ENCODE assay signal across 11 mouse cellular contexts in genomic region chr11:119129281-119130058, GRCm38 (mm10). TPM values are rescaled to one million over a fixed set of nuclear protein-coding genes. Genes with fewer than 3 reads are reported as not detected.
DNase-seq lines count a peak whose midpoint lies in the region; ATAC-seq and TF ChIP-seq lines count a peak whose summit lies in the region.
"Had no signal": no experiment of that assay in that cellular context is flagged by ENCODE, and none has a peak within 500 bp of the region (broad histone marks: within the 10 kb centered on the region; RNA-seq: fewer than 3 reads in every experiment).

No protein-coding gene starts in this region.

- H3K27ac ChIP-seq in hindbrain, postnatal 0 days = no peak overlapping the region
- no peak overlapping the region for H3K27ac ChIP-seq in limb, embryonic 14.5 days (replicated peaks; ENCODE audit: low read depth, low read length)

- no peaks in the 10 kb centered on the region for H3K9me3 ChIP-seq in hindbrain, postnatal 0 days (ENCODE audit: low read length)
- no peaks in the 10 kb centered on the region for H3K9me3 ChIP-seq in limb, embryonic 14.5 days (ENCODE audit: control insufficient read depth, low read length)

- no peak overlapping the region for H3K9ac ChIP-seq in hindbrain, postnatal 0 days (replicated peaks; ENCODE audit: low read length)
- H3K9ac ChIP-seq in limb, embryonic 14.5 days (ENCODE audit: low read depth, low read length, severe bottlenecking) = no peak overlapping the region

- no peak for TF ChIP-seq POLR2A in limb, embryonic 14.5 days (IDR thresholded peaks at IDR 0.05; ENCODE audit: borderline replicate concordance, extremely low read depth, insufficient read depth, insufficient read length)

- intact Hi-C loops in heart, postnatal 36 days (cut with DNase I) = no loop called here

- 53% methylated on average over 18 of the region's 18 CpGs for WGBS in hindbrain, postnatal 0 days
- WGBS in limb, embryonic 14.5 days = 29% methylated on average over 18 of the region's 18 CpGs

- peaks cover 20% of the 10 kb centered on the region for H3K4me1 ChIP-seq in hindbrain, postnatal 0 days (ENCODE audit: insufficient read depth, low read length)
- H3K4me1 ChIP-seq in limb, embryonic 14.5 days (ENCODE audit: control insufficient read depth, insufficient read depth, low read length) = peaks cover 39% of the 10 kb centered on the region

- no peaks in the 10 kb centered on the region for H3K27me3 ChIP-seq in hindbrain, postnatal 0 days (ENCODE audit: insufficient read depth, low read length)
- H3K27me3 ChIP-seq in limb, embryonic 14.5 days (ENCODE audit: control insufficient read depth, insufficient read depth, low read length) = no peaks in the 10 kb centered on the region

- no peak for TF ChIP-seq CTCF in hindbrain, postnatal 0 days (IDR thresholded peaks at IDR 0.05; ENCODE audit: low read depth)

- DNase-seq in R1 (ENCODE audit: low read depth, low spot score) = peak; percentile 16
- peak; percentile 63 for DNase-seq in adrenal gland, postnatal 25 days
- DNase-seq in hindbrain, postnatal 0 days (ENCODE audit: low spot score) = no peak
- no peak for DNase-seq in limb, embryonic 14.5 days (ENCODE audit: low spot score)
- DNase-seq in spleen, postnatal 36 days (ENCODE audit: low spot score in 2 of 2) = no peak
- no peak for DNase-seq in frontal cortex, adult 2 months (ENCODE audit: extremely low spot score in 1 of 2, low spot score in 1 of 2)
- DNase-seq in heart, postnatal 36 days = no peak
- DNase-seq in heart, adult 9 months (ENCODE audit: low spot score in 2 of 2) = no peak
- DNase-seq: cerebellum, postnatal 25 days; heart, postnatal 14 days had no signal

- peak overlapping the region; percentile 4; the same call in 1 of the 2 replicates for H3K4me3 ChIP-seq in hindbrain, postnatal 0 days (ENCODE audit: low read length)
- H3K4me3 ChIP-seq in limb, embryonic 14.5 days (replicated peaks; ENCODE audit: low read length) = 0 out of 2 replicates have a peak overlapping the region, but pooled peaks have one; percentile 20
- H3K4me3 ChIP-seq: megakaryocyte, embryonic 14.5 days had no signal

- peak overlapping the region; percentile 47 for H3K4me2 ChIP-seq in hindbrain, postnatal 0 days (ENCODE audit: low read depth, low read length)
- peak overlapping the region; percentile 44 for H3K4me2 ChIP-seq in limb, embryonic 14.5 days (replicated peaks; ENCODE audit: low read depth, low read length, severe bottlenecking)

- ATAC-seq in hindbrain, postnatal 0 days = no peak
- no peak for ATAC-seq in limb, embryonic 14.5 days (ENCODE audit: low FRiP score, low read depth)

- no peaks in the 10 kb centered on the region for H3K36me3 ChIP-seq in hindbrain, postnatal 0 days (ENCODE audit: insufficient read depth, low read length)
- no peaks in the 10 kb centered on the region for H3K36me3 ChIP-seq in limb, embryonic 14.5 days (ENCODE audit: control insufficient read depth, insufficient read depth, low read length)

RNA-seq across cellular contexts. Expression of gene Cbx4, which starts 43.4 kb away (rescaled TPM):
- 100 and 121 TPM in 2 replicates for total RNA-seq in adrenal gland, postnatal 25 days (2021)
- total RNA-seq in hindbrain, postnatal 0 days (2014; rRNA removed) = 33.6 and 41.3 TPM in 2 replicates
- 22.4 and 23.7 TPM in 2 replicates for polyA plus RNA-seq in hindbrain, postnatal 0 days (2015; fragmentation: Nextera tagmentation; extraction: Ambion mirVana)
- 23.1 and 24.3 TPM in 2 replicates for polyA plus RNA-seq in limb, embryonic 14.5 days (2012; rRNA removed)
- polyA plus RNA-seq in limb, embryonic 14.5 days (2014; fragmentation: Nextera tagmentation; extraction: Ambion mirVana) = 10.9 and 11.4 TPM in 2 replicates
- polyA plus RNA-seq in frontal cortex, adult 2 months (2012; rRNA removed) = 45.4 and 46.4 TPM in 2 replicates
- total RNA-seq in heart, postnatal 36 days (2021) = 10 to 100 TPM; 11.5 to 13.6 TPM

Comparison
In these comparisons a context has a peak if more than half of its experiments do, and no peak if none do; other contexts are left out.
1. DNase-seq: peak in R1 (single experiment) and adrenal gland, postnatal 25 days (single experiment); none in hindbrain, postnatal 0 days (single experiment), limb, embryonic 14.5 days (single experiment), spleen, postnatal 36 days (0 of 2), frontal cortex, adult 2 months (0 of 2), heart, postnatal 36 days (0 of 2) and heart, adult 9 months (0 of 2).